Mouse (Mus musculus) MEL (cell line): ENCODE results near the gene Mlxip. TPM values are rescaled to one million over a fixed set of nuclear protein-coding genes. Genes with fewer than 3 reads are reported as not detected.
A peak's percentile ranks its signal among the peaks of the same experiment; 100 is the strongest.

Source experiments
- DNase-seq: peaks from one replicate; pipeline ENCODE4 v3.0.0; 2011; ENCODE audit warnings: low read depth, low spot score
- H3K27ac ChIP-seq: 2 replicates; pipeline ENCODE4 v1.5.1; 2012; ENCODE audit warnings: low read depth, mild to moderate bottlenecking, control low read depth, low read length, moderate library complexity; ENCODE audit not compliant: control insufficient read depth
- H3K27me3 ChIP-seq, 2 experiments: fragments of 150-350 bp in 1 of 2; sonication (generic) in 1 of 2; 2 replicates each; pipeline ENCODE4 v1.6.1; 2012; ENCODE audit warnings: low read length in 2 of 2, mild to moderate bottlenecking in 2 of 2, improper control_type of control experiment in 1 of 2, moderate library complexity in 1 of 2; ENCODE audit not compliant: insufficient read depth in 2 of 2, control insufficient read depth in 1 of 2
- H3K36me3 ChIP-seq, 2 experiments: 2 replicates each; pipeline ENCODE4 v1.6.1; 2012 to 2014; ENCODE audit warnings: low read length in 2 of 2, improper control_type of control experiment in 1 of 2, inconsistent platforms in 1 of 2, mild to moderate bottlenecking in 1 of 2; ENCODE audit not compliant: insufficient read depth in 2 of 2, control insufficient read depth in 1 of 2
- H3K4me1 ChIP-seq, 2 experiments: fragments of 150-350 bp in 1 of 2; sonication (generic) in 1 of 2; 2 replicates each; pipeline ENCODE4 v1.6.1; 2012; ENCODE audit warnings: low read length in 2 of 2, improper control_type of control experiment in 1 of 2, mild to moderate bottlenecking in 1 of 2; ENCODE audit not compliant: insufficient read depth in 2 of 2, control insufficient read depth in 1 of 2
- H3K4me3 ChIP-seq, 2 experiments: fragments of 150-350 bp in 1 of 2; sonication (generic) in 1 of 2; 2 replicates each; pipeline ENCODE4 v1.5.1; 2012; ENCODE audit warnings: low read depth in 2 of 2, low read length in 2 of 2, mild to moderate bottlenecking in 2 of 2, moderate library complexity in 2 of 2, control low read depth in 1 of 2, improper control_type of control experiment in 1 of 2; ENCODE audit not compliant: control insufficient read depth in 1 of 2, insufficient read depth in 1 of 2
- H3K79me2 ChIP-seq: 2 replicates; pipeline ENCODE4 v1.6.1; 2012; ENCODE audit warnings: mild to moderate bottlenecking, low read length, moderate library complexity; ENCODE audit not compliant: control insufficient read depth, poor library complexity, insufficient read depth
- H3K9ac ChIP-seq: 2 replicates; pipeline ENCODE4 v1.6.1; 2012; ENCODE audit warnings: low read depth, mild to moderate bottlenecking, control low read depth, low read length, moderate library complexity; ENCODE audit not compliant: control insufficient read depth, poor library complexity, severe bottlenecking
- H3K9me3 ChIP-seq: fragments of 150-350 bp; sonication (generic); replicated peaks from 2 replicates; pipeline ENCODE4 v1.6.1; 2012; ENCODE audit warnings: mild to moderate bottlenecking, low read length, improper control_type of control experiment, moderate library complexity; ENCODE audit not compliant: insufficient read depth
- BHLHE40 ChIP-seq: IDR thresholded peaks from 2 replicates; pipeline ENCODE4 v1.6.1; 2012; ENCODE audit warnings: low read depth, mild to moderate bottlenecking, inconsistent platforms, low read length, improper control_type of control experiment, borderline replicate concordance
- CTCF ChIP-seq, 3 experiments: IDR thresholded peaks in 2 of 3; conservative IDR thresholded peaks in 1 of 3; 2 replicates each; pipeline ENCODE4 v1.5.1; 2011 to 2012; ENCODE audit warnings: low read length in 3 of 3, low read depth in 2 of 3, mild to moderate bottlenecking in 2 of 3, improper control_type of control experiment in 1 of 3, inconsistent platforms in 1 of 3, mixed read lengths in 1 of 3, moderate library complexity in 1 of 3; ENCODE audit not compliant: control insufficient read depth in 1 of 3, insufficient read depth in 1 of 3, poor library complexity in 1 of 3, severe bottlenecking in 1 of 3
- GATA1 ChIP-seq: IDR thresholded peaks from 2 replicates; pipeline ENCODE4 v1.6.1; 2011; ENCODE audit warnings: low read depth, low read length, improper control_type of control experiment
- HCFC1 ChIP-seq: IDR thresholded peaks from 2 replicates; pipeline ENCODE4 v1.6.1; 2012; ENCODE audit warnings: low read depth, mild to moderate bottlenecking, inconsistent platforms, low read length, improper control_type of control experiment, moderate library complexity
- MAX ChIP-seq: IDR thresholded peaks from 2 replicates; pipeline ENCODE4 v1.6.1; 2011; ENCODE audit warnings: low read length, improper control_type of control experiment
- MAZ ChIP-seq: IDR thresholded peaks from 2 replicates; pipeline ENCODE4 v1.6.1; 2012; ENCODE audit warnings: low read depth, mild to moderate bottlenecking, inconsistent platforms, low read length, improper control_type of control experiment
- MEF2A ChIP-seq: IDR thresholded peaks from 2 replicates; pipeline ENCODE4 v1.6.1; 2014; ENCODE audit warnings: low read depth, mild to moderate bottlenecking, inconsistent platforms, low read length, improper control_type of control experiment; ENCODE audit not compliant: poor library complexity, insufficient replicate concordance, severe bottlenecking; ENCODE audit errors: extremely low read depth
- MYC ChIP-seq: IDR thresholded peaks from 2 replicates; pipeline ENCODE4 v1.6.1; 2011; ENCODE audit warnings: low read depth, mild to moderate bottlenecking, low read length, improper control_type of control experiment, moderate library complexity
- NELFE ChIP-seq: IDR thresholded peaks from 2 replicates; pipeline ENCODE4 v1.6.1; 2011; ENCODE audit warnings: low read depth, low read length, improper control_type of control experiment
- NRF1 ChIP-seq: IDR thresholded peaks from 2 replicates; pipeline ENCODE4 v1.6.1; 2014; ENCODE audit warnings: low read depth, mild to moderate bottlenecking, inconsistent platforms, low read length, improper control_type of control experiment, moderate library complexity; ENCODE audit not compliant: poor library complexity, insufficient read depth, severe bottlenecking
- POLR2A ChIP-seq, 2 experiments: IDR thresholded peaks; 2 replicates each; pipeline ENCODE4 v1.6.1; 2011 to 2012; ENCODE audit warnings: low read length in 2 of 2, mild to moderate bottlenecking in 2 of 2, control low read depth in 1 of 2, improper control_type of control experiment in 1 of 2, low read depth in 1 of 2, moderate library complexity in 1 of 2; ENCODE audit not compliant: control insufficient read depth in 1 of 2, insufficient read depth in 1 of 2, poor library complexity in 1 of 2
- SIN3A ChIP-seq: IDR thresholded peaks from 2 replicates; pipeline ENCODE4 v1.6.1; 2012; ENCODE audit warnings: low read length, improper control_type of control experiment, inconsistent platforms
- SMC3 ChIP-seq: IDR thresholded peaks from 2 replicates; pipeline ENCODE4 v1.6.1; 2011; ENCODE audit warnings: low read depth, low read length, improper control_type of control experiment
- TBP ChIP-seq: IDR thresholded peaks from 2 replicates; pipeline ENCODE4 v1.8.0; 2011; ENCODE audit warnings: low read depth, low read length, improper control_type of control experiment
- TCF12 ChIP-seq: IDR thresholded peaks from 2 replicates; pipeline ENCODE4 v1.6.1; 2014; ENCODE audit warnings: low read depth, mild to moderate bottlenecking, inconsistent platforms, low read length, improper control_type of control experiment, moderate library complexity
- ZMIZ1 ChIP-seq: IDR thresholded peaks from 2 replicates; pipeline ENCODE4 v1.6.1; 2012; ENCODE audit warnings: low read depth, mild to moderate bottlenecking, inconsistent platforms, low read length, improper control_type of control experiment, moderate library complexity
- polyA plus RNA-seq, 2 experiments: library from polyadenylated mRNA; stranded (reverse) in 1 of 2; unstranded in 1 of 2; fragments of >175 nt in 1 of 2; fragments of >200 nt in 1 of 2; gene quantifications; 2 replicates each; pipeline versions ENCODE4 v1.2.1 to v1.2.4; 2012; ENCODE audit warnings: low replicate concordance in 2 of 2, low read depth in 1 of 2; ENCODE audit not compliant: insufficient read length in 2 of 2, insufficient read depth in 1 of 2, missing spikeins in 1 of 2
- total RNA-seq: library from RNA; depleted of rRNA; stranded (reverse); fragments of 300-350 nt; gene quantifications from 2 replicates; pipeline ENCODE4 v1.2.3, GENCODE M21; 2012

The Mlxip gene
- total and polyA plus RNA-seq, 3 experiments: 5.2 to 21.9 TPM; not detected in 1

- no peak overlapping the region for H3K27ac ChIP-seq
- H3K9me3 ChIP-seq: no peaks in the 10 kb centered on the region
- H3K4me1 ChIP-seq: no peaks in the 10 kb centered on the region
- no peak for DNase-seq
- no peak overlapping the region for H3K9ac ChIP-seq
- H3K4me3 ChIP-seq: no peak overlapping the region
- H3K79me2 ChIP-seq: no peaks in the 10 kb centered on the region
- peaks cover 0 to 1% of the 10 kb centered on the region in 2 experiments; a peak in 1 of 4 replicates for H3K27me3 ChIP-seq
- no peaks in the 10 kb centered on the region for H3K36me3 ChIP-seq
- TF ChIP-seq ZMIZ1: no peak
- no peak for TF ChIP-seq CTCF (IDR thresholded peaks at IDR 0.05 in 2 of 3, conservative IDR thresholded peaks at IDR 0.05 in 1 of 3; ENCODE audit: control insufficient read depth in 1 of 3, insufficient read depth in 1 of 3, low read depth in 2 of 3, low read length in 3 of 3, poor library complexity in 1 of 3, severe bottlenecking in 1 of 3)
- no peak for TF ChIP-seq HCFC1
- no peak for TF ChIP-seq TCF12
- no peak for TF ChIP-seq SIN3A
- TF ChIP-seq MYC: no peak
- TF ChIP-seq SMC3: no peak
- TF ChIP-seq GATA1: no peak
- TF ChIP-seq POLR2A (IDR thresholded peaks at IDR 0.05; ENCODE audit: control insufficient read depth in 1 of 2, insufficient read depth in 1 of 2, low read depth in 1 of 2, low read length in 2 of 2, poor library complexity in 1 of 2): no peak
- TF ChIP-seq MEF2A: no peak
- TF ChIP-seq MAX: no peak
- no peak for TF ChIP-seq TBP
These were observed 11.9 kb upstream of the Mlxip start for GRCm38 (mm10) chr5:123382686-123383085.

- Histone ChIP-seq H3K9ac (peak overlapping the region; percentile 47), H3K79me2 (no peaks in the 10 kb centered on the region; the same call in 1 of the 2 replicates), H3K27me3 (no peaks in the 10 kb centered on the region), H3K4me1 (peaks cover 2 to 12% of the 10 kb centered on the region in 2 experiments; a peak in 3 of 4 replicates), H3K36me3 (peaks cover 0 to 15% of the 10 kb centered on the region in 2 experiments; a peak in 2 of 4 replicates), H3K4me3 (peak overlapping the region; percentile 1 to 10; a peak in 1 of 4 replicates), H3K27ac (peak overlapping the region; percentile 57), H3K9me3 (no peaks in the 10 kb centered on the region)
- TF ChIP-seq NELFE: 0 out of 2 replicates have a peak, but pooled peaks have one; percentile 9
- TF ChIP-seq POLR2A (IDR thresholded peaks at IDR 0.05; ENCODE audit: control insufficient read depth in 1 of 2, insufficient read depth in 1 of 2, low read depth in 1 of 2, low read length in 2 of 2, poor library complexity in 1 of 2): peak in 1 of 2 experiments; percentile 54; a peak in 1 of 4 replicates
- peak; percentile 48; the same call in 1 of the 2 replicates for TF ChIP-seq BHLHE40
- 0 out of 2 replicates have a peak, but pooled peaks have one; percentile 21 for TF ChIP-seq MYC
- no peak for TF ChIP-seq SMC3
- peak; percentile 62; the same call in 1 of the 2 replicates for TF ChIP-seq TBP
- no peak for TF ChIP-seq ZMIZ1
- no peak for TF ChIP-seq MAZ
- no peak for TF ChIP-seq NRF1
- no peak for TF ChIP-seq MAX
- DNase-seq: peak; percentile 71
These were observed 6.1 kb upstream of the Mlxip start for GRCm38 (mm10) chr5:123388452-123388851.
